Mouse (Mus musculus) liver, postnatal 0 days (tissue): ENCODE data around the gene Chmp6. TPM values are rescaled to one million over a fixed set of nuclear protein-coding genes. Genes with fewer than 3 reads are reported as not detected.

ENCODE experiments used
- ATAC-seq: fragments of 200-750 bp; cut with Nextera tagmentation; 2 replicates; pipeline ENCODE4 v1.8.0; 2017; ENCODE audit warnings: mild to moderate bottlenecking, moderate library complexity
- DNase-seq: peaks from one replicate; pipeline ENCODE4 v3.0.0-alpha.2; 2016
- H3K27ac ChIP-seq: fragments of 300-500 bp; sonication (generic); 2 replicates; pipeline ENCODE4 v1.5.1; 2014; ENCODE audit warnings: antibody characterized with exemption, moderate library complexity, mild to moderate bottlenecking, low read depth
- H3K27me3 ChIP-seq: fragments of 300-500 bp; sonication (generic); 2 replicates; pipeline ENCODE4 v1.6.1; 2014; ENCODE audit warnings: low read length, control low read depth, mixed read lengths; ENCODE audit not compliant: insufficient read depth
- H3K36me3 ChIP-seq: fragments of 300-500 bp; sonication (generic); replicated peaks from 2 replicates; pipeline ENCODE4 v1.6.1; 2014; ENCODE audit warnings: mild to moderate bottlenecking, control low read depth, low read length, moderate library complexity, mixed read lengths; ENCODE audit not compliant: insufficient read depth
- H3K4me1 ChIP-seq: fragments of 300-500 bp; sonication (generic); 2 replicates; pipeline ENCODE4 v1.6.1; 2014; ENCODE audit warnings: antibody characterized with exemption, mild to moderate bottlenecking, control low read depth; ENCODE audit not compliant: insufficient read depth
- H3K4me2 ChIP-seq: fragments of 300-500 bp; sonication (generic); 2 replicates; pipeline ENCODE4 v1.6.1; 2014; ENCODE audit warnings: low read depth, mild to moderate bottlenecking, low read length, moderate library complexity, mixed read lengths
- H3K4me3 ChIP-seq: fragments of 300-500 bp; sonication (generic); 2 replicates; pipeline ENCODE4 v1.5.1; 2014; ENCODE audit warnings: low read depth, low read length
- H3K9ac ChIP-seq: fragments of 300-500 bp; sonication (generic); replicated peaks from 2 replicates; pipeline ENCODE4 v1.6.1; 2014; ENCODE audit warnings: mild to moderate bottlenecking, moderate library complexity
- H3K9me3 ChIP-seq: fragments of 300-500 bp; sonication (generic); 2 replicates; pipeline ENCODE4 v1.6.1; 2016; ENCODE audit warnings: mild to moderate bottlenecking, control low read depth, low read length, mixed read lengths
- CTCF ChIP-seq: sonication (generic); IDR thresholded peaks from 2 replicates; pipeline ENCODE4 v1.5.1; 2016; ENCODE audit warnings: antibody characterized with exemption, low read depth
- EP300 ChIP-seq: IDR thresholded peaks from 2 replicates; pipeline ENCODE4 v1.6.1; 2016; ENCODE audit warnings: antibody characterized with exemption, low read depth, mild to moderate bottlenecking
- WGBS: fragments of 180-500 bp; shearing (Covaris S2); extraction: QIAGEN DNeasy Blood & Tissue Kit; methylation state at CpG from one replicate; pipeline ENCODE4 v1.1.7; 2014; ENCODE audit not compliant: insufficient replicate concordance; 5-methylcytosine and 5-hydroxymethylcytosine counted together
- polyA plus RNA-seq: library from polyadenylated mRNA; unstranded; fragments of >200 nt; fragmentation: Nextera tagmentation; extraction: Ambion mirVana; gene quantifications from 2 replicates; pipeline ENCODE4 v1.2.1, GENCODE M21; 2015

Chmp6 gene
- polyA plus RNA-seq, 1 experiment from 2014 or later, result 30.5 TPM

- H3K4me2 ChIP-seq, result peak overlapping the region; percentile 92
- H3K27me3 ChIP-seq, result no peaks in the 10 kb centered on the region
- TF ChIP-seq CTCF, result no peak
- TF ChIP-seq EP300, result no peak
- WGBS, result under 1% methylated on average over 26 of the region's 26 CpGs
- peaks cover 34% of the 10 kb centered on the region for H3K4me1 ChIP-seq
- ATAC-seq (peak; percentile 30), DNase-seq (no peak)
- no peaks in the 10 kb centered on the region for H3K9me3 ChIP-seq
- peaks cover 15% of the 10 kb centered on the region for H3K36me3 ChIP-seq
- peak overlapping the region; percentile 85 for H3K27ac ChIP-seq
- H3K4me3 ChIP-seq, result peak overlapping the region; percentile 88
- H3K9ac ChIP-seq, result peak overlapping the region; percentile 92
Observed at GRCm38 (mm10) chr11:119913935-119914314, 684 bp downstream of the Chmp6 start.

GRCm38 (mm10) chr11:119914381-119914780 lies 1.1 kb downstream of the Chmp6 start:
- Histone ChIP-seq H3K36me3 (peaks cover 19% of the 10 kb centered on the region), H3K27me3 (no peaks in the 10 kb centered on the region), H3K4me3 (peak overlapping the region; percentile 88), H3K9ac (peak overlapping the region; percentile 92), H3K27ac (no peak overlapping the region), H3K9me3 (no peaks in the 10 kb centered on the region), H3K4me1 (peaks cover 34% of the 10 kb centered on the region), H3K4me2 (peak overlapping the region; percentile 92)
- no peak for ATAC-seq
- 9% methylated on average over 4 of the region's 4 CpGs for WGBS
- DNase-seq, result no peak
- no peak for TF ChIP-seq CTCF
- no peak for TF ChIP-seq EP300

GRCm38 (mm10) chr11:119915666-119916065 lies 2.4 kb downstream of the Chmp6 start:
- Histone ChIP-seq H3K9me3 (no peaks in the 10 kb centered on the region), H3K4me2 (0 out of 2 replicates have a peak overlapping the region, but pooled peaks have one; percentile 3), H3K9ac (no peak overlapping the region), H3K4me1 (peaks cover 30% of the 10 kb centered on the region), H3K4me3 (no peak overlapping the region), H3K27ac (no peak overlapping the region), H3K36me3 (peaks cover 21% of the 10 kb centered on the region), H3K27me3 (no peaks in the 10 kb centered on the region)
- DNase-seq (no peak), ATAC-seq (no peak)
- no peak for TF ChIP-seq CTCF
- TF ChIP-seq EP300, result no peak
- WGBS, result 71% methylated on average over 9 of the region's 9 CpGs

GRCm38 (mm10) chr11:119916102-119916790 lies 3.0 kb downstream of the Chmp6 start:
- H3K4me2 ChIP-seq, result 0 out of 2 replicates have a peak overlapping the region, but pooled peaks have one; percentile 3
- peaks cover 30% of the 10 kb centered on the region for H3K4me1 ChIP-seq
- H3K9ac ChIP-seq, result no peak overlapping the region
- H3K36me3 ChIP-seq, result peaks cover 21% of the 10 kb centered on the region
- H3K9me3 ChIP-seq, result no peaks in the 10 kb centered on the region
- no peak overlapping the region for H3K27ac ChIP-seq
- ATAC-seq (peak; percentile 11; the same call in 1 of the 2 replicates), DNase-seq (peak; percentile 57)
- WGBS, result 70% methylated on average over 15 of the region's 15 CpGs
- no peak overlapping the region for H3K4me3 ChIP-seq
- no peaks in the 10 kb centered on the region for H3K27me3 ChIP-seq
- TF ChIP-seq CTCF, result no peak
- TF ChIP-seq EP300, result no peak

- no peaks in the 10 kb centered on the region for H3K9me3 ChIP-seq
- peaks cover 30% of the 10 kb centered on the region for H3K4me1 ChIP-seq
- H3K4me3 ChIP-seq, result no peak overlapping the region
- H3K27me3 ChIP-seq, result no peaks in the 10 kb centered on the region
- peaks cover 21% of the 10 kb centered on the region for H3K36me3 ChIP-seq
- TF ChIP-seq EP300 (no peak), CTCF (no peak)
- no peak for ATAC-seq
- DNase-seq, result no peak
- 0 out of 2 replicates have a peak overlapping the region, but pooled peaks have one; percentile 6 for H3K27ac ChIP-seq
- H3K4me2 ChIP-seq, result no peak overlapping the region
- no peak overlapping the region for H3K9ac ChIP-seq
- 83% methylated on average over 21 of the region's 21 CpGs for WGBS
Observed at GRCm38 (mm10) chr11:119916834-119917469, 3.7 kb downstream of the Chmp6 start.

GRCm38 (mm10) chr11:119918521-119918920 lies 5.3 kb downstream of the Chmp6 start:
- Histone ChIP-seq H3K9ac (no peak overlapping the region), H3K27ac (no peak overlapping the region), H3K4me1 (peaks cover 20% of the 10 kb centered on the region), H3K36me3 (peaks cover 21% of the 10 kb centered on the region), H3K9me3 (no peaks in the 10 kb centered on the region), H3K4me2 (no peak overlapping the region), H3K4me3 (no peak overlapping the region), H3K27me3 (no peaks in the 10 kb centered on the region)
- TF ChIP-seq EP300 (no peak), CTCF (no peak)
- DNase-seq, result no peak
- ATAC-seq, result no peak
- 85% methylated on average over 7 of the region's 7 CpGs for WGBS
